Mouse (Mus musculus) yolk sac, embryonic 10.5 days (tissue): Measurements from ENCODE around the gene Wdr19.

ENCODE experiments used
- DNase-seq: peaks from one replicate; pipeline ENCODE4 v3.0.0-alpha.2; 2017; ENCODE audit warnings: low spot score

The Wdr19 gene

GRCm38 (mm10) chr5:65199346-65200128, at the start of gene Wdr19:
Gene Wdr19, plus strand, starts transcription at chr5:65199696.
- DNase-seq = peak; percentile 99

DNA sequence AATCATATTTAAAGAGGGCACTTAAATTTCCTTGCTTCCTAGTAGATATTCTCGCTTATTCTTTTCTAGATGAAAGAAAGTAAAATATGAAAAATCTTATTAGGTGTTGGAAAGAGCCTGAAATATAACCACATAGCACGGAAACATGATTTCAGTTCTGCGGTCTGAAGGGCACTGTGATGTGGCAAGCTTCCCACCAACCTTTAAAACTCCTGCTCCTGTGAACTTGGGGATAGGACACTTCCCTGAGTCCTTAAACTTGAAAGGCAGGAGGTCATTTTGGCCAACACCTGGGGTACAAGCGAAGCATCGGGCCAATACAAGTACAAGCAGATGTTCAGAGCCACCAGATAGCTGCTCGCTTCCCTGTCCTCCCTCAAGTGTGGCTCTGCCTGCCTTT, 49.8 kb upstream of the Wdr19 start:
- no peak for DNase-seq

DNA sequence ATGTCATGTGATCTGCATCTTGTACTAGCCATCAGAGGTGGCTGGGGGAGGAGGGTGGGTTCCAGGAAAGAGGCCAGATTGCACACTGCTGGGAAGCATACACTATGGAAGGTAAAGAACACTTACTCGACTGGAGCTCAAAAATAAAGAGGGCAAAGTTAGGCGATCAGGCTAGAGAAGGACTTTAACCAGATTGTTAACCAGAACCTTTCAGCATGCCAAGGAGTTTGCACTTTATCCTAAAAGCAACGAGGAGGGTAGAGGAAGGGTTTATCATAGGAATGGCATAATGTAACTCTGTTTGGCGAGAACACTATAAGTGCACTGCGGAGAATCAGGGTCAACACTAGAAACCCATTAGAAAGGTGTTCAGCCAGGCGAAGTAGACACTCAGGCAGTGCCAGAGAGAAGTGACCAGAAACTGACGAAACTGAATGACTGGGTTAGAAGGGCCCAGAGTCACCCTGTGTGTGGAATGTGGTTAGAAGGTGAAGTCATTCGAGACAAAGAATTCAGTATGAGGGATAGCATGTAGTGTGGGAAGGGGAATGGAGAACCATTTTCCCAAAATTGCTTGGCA, 49.0 kb upstream of the Wdr19 start:
- DNase-seq = no peak

GRCm38 (mm10) chr5:65151276-65151675, 48.2 kb upstream of the Wdr19 start:
- no peak for DNase-seq

DNA sequence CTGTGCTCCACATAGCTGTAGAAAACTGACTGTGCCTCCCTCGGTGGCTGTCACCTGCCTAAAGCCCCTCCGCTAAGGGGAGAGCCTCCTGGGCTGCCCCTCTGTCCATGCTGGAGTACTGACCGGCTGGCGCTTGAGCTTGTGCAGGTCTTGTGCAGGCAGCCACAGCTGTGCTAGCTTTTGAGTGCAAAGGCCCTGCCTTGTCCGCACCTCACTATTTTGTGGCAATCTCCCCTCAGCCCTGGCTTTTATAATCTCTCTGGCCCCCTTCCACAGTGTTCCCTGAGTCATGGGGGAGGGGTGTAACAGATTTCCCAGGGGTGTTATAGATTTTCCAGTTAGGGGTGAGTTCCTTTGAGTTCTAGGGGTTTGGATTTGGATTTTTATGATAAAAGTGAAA, 47.7 kb upstream of the Wdr19 start:
- DNase-seq = no peak

DNA sequence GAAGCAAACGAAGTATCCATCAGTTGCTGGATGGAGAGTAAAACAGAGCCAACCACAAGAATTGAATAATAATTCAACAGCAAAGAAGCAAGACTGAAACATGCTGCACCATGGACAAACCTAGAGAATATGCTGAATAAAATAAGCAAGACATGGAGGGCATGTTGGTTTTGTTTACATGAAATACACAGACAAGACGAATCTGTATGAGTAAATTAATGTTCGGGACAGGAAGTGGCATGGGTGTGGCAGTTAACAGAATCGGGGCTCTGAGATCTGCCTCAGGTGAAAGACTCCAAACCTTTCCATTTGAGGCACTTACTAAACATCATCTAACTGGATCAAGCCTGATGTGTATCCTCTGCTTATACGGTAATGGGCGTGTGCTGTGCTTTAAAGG, 45.2 kb upstream of the Wdr19 start:
- DNase-seq = no peak

- no peak for DNase-seq
Measured at GRCm38 (mm10) chr5:65156853-65157252, 42.6 kb upstream of the Wdr19 start.

DNA sequence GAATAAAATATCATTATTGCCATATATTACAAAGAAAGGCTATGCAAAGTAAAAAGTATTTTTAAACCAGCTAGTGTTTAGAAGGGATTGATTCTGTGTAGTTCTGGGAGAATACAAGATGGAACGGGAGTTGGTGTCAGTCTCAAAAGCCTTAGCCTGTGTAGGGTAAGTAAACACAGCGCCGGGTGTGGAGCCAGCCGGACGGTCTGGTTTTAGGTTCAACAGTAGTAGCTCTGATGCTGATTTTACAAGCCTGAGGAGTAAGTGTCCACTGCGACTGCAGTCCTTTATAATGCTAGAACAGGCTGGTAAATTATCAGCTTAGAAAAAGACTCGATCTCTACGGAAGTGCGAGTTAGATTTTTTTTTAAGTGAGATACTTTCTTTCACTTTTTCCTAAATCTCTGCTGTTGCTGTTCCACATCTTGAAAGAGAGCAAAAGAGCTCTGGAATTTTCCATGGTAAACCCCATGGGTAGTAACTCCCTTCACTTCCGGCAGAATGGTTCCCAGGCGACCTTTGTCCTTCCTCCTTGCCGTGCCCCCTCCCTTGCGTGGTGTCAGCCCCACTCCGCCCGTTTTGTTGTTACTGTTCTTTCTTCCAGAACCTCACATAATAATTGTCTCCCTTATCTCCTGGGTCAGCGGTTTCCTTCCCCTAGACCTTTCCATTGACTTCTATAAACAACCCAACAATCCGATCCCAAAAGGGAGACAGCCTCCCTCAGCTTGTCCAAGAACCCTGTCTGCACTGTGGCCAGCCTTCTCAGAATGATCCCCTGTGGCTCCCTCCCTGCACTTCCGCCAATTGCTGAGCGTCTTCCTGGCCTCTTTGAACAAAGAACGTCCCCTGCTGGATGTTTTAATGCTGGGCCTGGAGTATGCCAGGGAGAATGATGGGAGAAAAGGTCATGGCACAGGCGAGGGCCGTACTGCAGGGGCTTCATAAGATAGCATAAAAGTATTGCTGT, 41.8 kb upstream of the Wdr19 start:
- peak; percentile 68 for DNase-seq

DNA sequence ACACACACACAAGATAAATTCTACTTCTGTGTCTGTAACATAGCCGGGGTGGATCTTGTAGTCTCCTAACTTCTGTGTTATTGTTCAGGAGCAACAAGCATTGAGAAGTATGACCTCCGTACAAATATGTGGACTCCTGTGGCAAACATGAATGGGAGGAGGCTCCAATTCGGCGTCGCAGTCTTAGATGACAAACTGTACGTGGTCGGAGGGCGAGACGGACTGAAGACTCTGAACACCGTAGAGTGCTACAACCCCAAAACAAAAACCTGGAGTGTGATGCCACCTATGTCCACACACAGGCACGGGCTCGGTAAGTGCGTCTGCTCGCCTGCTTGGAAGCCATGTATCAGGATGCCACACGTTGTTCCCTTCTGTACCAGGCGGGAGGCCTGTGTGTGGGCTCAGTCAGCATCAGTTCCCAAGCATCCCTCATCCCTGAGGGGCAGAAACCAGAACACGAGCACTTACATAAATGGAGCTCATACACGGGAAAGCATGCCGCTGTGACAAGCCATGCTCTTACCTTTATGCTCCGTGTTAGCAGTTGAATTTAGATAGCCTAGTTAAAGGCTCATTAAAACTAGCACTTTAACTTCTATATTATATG, 40.7 kb upstream of the Wdr19 start:
- DNase-seq = no peak

DNA sequence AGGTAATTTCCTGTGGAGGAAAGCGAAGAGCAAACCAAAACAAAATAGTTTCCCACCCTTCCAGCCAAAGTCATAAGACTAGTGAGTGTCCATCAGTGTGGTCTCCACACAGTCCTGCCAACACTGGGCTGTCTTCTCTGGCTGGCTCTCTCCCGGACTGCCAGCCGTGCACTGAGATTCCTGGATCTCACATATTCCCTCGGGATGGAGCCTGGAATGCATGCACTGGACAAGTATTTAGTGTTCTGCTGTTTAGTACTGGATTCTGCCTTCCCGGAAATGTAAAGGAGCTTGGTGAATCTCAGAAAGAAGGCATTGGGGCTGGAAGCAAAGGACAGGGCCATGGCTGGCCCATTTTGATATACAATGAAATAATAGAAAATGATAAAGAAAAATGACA, 36.5 kb upstream of the Wdr19 start:
- DNase-seq = no peak

- DNase-seq = no peak
Measured at GRCm38 (mm10) chr5:65163489-65164092, 35.9 kb upstream of the Wdr19 start.

DNA sequence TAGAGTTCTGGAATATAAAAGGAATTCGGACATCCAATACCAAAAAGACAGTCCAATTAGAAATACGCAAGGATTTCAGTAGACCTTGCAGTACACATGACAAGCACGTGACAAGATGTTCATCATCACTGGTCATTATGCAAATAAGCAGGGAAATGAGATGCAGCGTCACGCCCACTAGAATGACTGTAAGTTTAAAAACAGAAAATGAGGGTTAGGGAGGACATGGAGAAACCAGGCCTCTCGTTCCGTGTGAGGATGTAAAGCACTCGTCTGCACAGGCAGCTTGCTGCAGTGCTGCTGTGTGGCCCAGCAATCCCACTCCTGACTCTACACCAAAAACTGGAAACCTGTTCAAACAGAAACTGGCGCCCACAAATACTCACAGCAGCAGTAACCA, 29.3 kb upstream of the Wdr19 start:
- no peak for DNase-seq

DNA sequence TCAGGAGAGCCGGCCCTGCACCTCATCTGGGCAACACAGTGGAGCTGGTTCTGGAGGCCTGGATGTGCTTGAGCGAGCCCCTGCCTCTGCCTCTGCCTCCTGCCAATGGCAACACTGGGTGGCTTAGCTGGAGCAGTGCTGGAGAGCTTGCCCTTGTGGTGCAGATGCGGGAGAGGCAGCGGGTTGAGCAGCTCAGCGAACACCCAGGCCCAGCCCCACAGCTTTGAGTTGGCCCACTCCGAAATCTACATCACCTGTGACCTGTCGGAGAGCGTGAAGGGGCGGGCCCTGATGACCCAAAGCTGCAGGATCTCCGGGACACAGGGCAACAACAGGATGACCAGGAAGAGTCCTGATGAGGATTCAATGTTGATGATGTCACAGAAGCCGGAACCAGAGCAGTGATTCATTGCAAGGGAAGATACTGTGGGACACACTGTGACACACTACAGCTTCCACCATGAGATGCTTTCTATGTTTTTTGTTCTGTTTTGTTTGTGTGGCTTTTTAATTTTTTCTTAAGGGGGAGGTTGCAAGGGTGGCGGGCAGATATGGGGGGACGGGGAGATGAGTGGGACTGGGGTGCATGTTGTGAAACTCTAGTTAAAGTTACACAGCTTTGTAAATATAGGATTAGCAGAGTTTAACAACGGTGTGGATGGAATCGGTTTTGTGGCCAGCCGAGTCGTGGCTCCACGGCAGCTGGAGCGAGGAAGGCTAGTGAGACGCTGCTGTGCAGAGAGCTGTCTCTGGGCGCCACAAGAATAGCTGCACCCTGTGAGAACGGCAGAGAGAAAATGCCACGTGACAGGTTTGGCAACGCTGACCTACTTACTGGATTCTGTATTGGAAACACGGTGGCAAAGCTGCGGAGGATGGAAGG, 24.2 kb upstream of the Wdr19 start:
- no peak for DNase-seq

DNA sequence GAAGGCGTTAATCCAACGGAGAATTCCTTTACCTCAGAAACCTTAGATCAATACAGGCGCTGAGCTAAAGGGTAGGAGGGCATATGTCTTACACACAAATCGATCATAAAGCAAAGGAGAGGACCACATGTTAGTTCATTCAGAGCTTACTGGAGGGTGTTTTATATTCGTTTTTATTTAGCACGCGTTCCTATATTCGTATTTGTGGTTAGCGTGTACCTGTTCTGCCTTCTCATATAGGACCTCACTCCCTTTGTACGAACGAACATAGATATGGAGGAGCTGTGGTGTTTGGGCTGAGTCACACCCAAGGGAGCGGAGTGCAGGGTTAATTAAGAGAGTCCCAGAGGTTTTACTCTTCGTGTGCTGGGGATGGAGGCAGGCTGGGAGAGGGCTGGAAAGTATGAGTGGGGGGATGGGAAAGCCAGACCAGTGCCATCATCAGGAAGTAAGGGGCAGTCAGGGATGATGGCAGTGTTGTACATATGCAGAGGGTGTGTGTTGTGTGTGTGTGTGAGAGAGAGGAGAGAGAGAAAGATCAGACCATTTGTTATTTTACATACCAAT, 23.5 kb upstream of the Wdr19 start:
- DNase-seq = no peak

DNA sequence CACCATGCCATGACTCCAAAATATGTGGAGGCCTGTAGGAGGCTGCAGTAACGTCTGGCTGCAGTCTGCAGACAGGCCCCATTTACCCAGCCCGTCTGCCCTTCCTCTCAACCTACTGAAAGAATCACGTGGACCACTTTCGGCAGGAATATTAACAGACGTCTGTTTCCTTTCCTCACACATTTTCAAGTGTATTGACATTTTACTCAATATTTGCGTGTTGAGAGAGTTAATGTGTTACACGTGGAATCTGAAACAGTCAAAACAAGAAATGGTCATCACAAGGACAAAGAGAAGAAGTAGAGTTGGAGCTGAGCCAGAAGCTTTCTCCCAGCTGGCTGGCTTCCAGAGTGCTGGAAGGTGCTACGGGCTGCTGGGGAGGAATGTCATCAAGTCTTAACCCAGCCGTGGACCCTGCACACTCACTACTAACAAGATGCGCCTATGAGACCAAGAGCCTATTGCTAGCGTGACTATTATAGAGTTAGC, 22.4 kb upstream of the Wdr19 start:
- peak; percentile 40 for DNase-seq

DNA sequence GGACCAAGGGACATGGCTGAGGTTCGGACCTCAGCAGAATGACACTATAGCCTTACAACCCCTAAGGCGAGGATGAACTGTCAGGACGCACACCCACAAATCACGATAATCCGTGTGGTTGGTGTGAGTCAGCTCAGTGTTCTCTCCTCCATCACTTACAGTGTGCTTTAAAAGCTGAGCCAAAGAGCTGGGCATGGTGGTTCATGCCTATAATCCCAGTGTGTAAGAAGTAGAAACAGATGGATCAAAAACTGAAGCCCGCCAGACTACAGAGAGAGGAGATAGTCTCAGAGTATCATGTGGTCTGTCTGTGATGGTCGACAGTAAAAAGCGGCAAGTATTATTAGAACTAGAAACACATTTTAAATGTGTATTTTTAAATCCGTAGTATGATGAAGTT, 21.0 kb upstream of the Wdr19 start:
- DNase-seq = no peak

DNA sequence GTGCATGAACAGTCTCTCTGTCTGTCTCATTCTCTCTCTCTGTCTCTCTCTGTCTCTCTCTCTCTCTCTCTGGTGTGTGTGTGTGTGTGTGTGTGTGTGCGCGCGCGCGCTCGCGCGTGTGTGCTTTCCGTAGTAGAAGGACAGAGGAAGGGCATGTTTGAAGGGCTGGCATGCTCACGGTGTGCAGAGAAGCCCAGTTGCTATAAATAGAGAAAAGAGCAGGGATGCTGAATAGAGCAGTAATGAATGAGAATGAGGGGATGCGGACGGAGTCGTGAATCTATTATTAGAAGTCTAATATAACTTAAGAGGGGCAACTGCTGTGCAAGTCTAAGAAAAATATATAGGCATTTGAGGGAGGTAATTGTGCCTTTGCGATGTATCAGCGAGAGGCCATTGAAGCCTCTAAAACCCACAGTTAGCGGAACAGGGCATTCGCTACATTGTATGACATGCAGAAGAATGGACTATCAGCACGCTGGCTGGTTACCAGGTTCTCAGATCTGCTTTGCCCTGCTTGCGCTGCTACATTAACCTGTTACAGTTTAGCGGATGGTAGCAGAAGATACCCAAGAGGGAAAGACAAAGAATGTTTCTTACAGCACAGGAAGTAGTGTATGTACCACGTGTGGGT, 18.2 kb upstream of the Wdr19 start:
- DNase-seq = no peak

DNA sequence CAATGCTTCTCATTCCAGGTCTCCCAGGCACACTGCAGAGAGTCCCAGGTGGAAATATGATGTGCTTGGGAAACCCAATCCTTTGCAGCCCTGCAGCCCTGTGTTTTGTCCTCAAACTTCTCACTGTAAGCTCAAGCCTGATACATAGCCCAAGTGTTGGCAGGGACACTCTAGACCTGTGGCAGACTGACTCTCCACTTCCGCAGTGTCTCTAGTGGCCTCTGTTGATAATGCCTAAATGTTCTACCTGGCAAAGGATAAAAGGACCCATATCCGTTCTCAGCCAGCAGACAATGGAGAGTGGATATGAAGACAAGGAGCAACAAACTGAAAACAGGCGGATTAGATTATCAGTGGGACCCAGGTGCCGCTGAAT, 17.7 kb upstream of the Wdr19 start:
- DNase-seq = no peak

DNA sequence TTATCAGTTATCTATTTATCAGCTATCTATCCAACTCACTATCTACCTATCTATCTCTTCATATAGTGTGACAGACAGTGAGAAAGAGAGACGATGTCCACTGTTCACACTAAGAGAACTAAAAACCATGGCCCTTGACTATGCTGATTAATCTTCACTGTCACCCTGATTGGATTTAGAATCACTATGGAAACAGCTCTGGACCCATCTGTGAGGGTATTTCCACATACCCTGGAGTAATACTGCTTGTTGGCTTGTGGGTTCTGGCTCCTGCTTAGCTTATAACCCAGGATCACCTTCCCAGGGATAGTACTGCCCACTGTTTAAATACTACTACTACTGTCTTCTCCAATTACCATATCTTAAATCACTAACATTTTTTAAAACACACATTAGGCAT, 17.2 kb upstream of the Wdr19 start:
- DNase-seq = no peak

- DNase-seq = no peak
Measured at GRCm38 (mm10) chr5:65191601-65192000, 7.9 kb upstream of the Wdr19 start.
